Mouse (Mus musculus) lung, embryonic 15.5 days (tissue): ENCODE data around the gene A530032D15Rik. TPM values are rescaled to one million over a fixed set of nuclear protein-coding genes. Genes with fewer than 3 reads are reported as not detected.
"Not testable (repeated sequence)": the region's sequence is repeated elsewhere in the genome, so short reads cannot be mapped to it uniquely, and the experiment has no call there.

ENCODE experiments used
- ATAC-seq: fragments of 200-750 bp; cut with Nextera tagmentation; 2 replicates; pipeline ENCODE4 v1.8.0; 2017; ENCODE audit warnings: moderate number of reproducible peaks, borderline replicate concordance; ENCODE audit not compliant: low FRiP score, low TSS enrichment; ENCODE audit errors: extremely low read depth
- H3K27ac ChIP-seq: fragments of 300-500 bp; sonication (generic); 2 replicates; pipeline ENCODE4 v1.5.1; 2015; ENCODE audit warnings: moderate library complexity, mild to moderate bottlenecking, inconsistent platforms
- H3K27me3 ChIP-seq: fragments of 300-500 bp; sonication (generic); 2 replicates; pipeline ENCODE4 v1.6.1; 2015; ENCODE audit warnings: inconsistent platforms
- H3K36me3 ChIP-seq: fragments of 300-500 bp; sonication (generic); 2 replicates; pipeline ENCODE4 v1.6.1; 2015; ENCODE audit warnings: inconsistent platforms
- H3K4me1 ChIP-seq: fragments of 300-500 bp; sonication (generic); 2 replicates; pipeline ENCODE4 v1.6.1; 2015; ENCODE audit warnings: inconsistent platforms
- H3K4me2 ChIP-seq: fragments of 300-500 bp; sonication (generic); 2 replicates; pipeline ENCODE4 v1.6.1; 2015; ENCODE audit warnings: inconsistent platforms, mild to moderate bottlenecking, moderate library complexity
- H3K4me3 ChIP-seq: fragments of 300-500 bp; sonication (generic); 2 replicates; pipeline ENCODE4 v1.5.1; 2015; ENCODE audit warnings: mild to moderate bottlenecking, inconsistent platforms
- H3K9ac ChIP-seq: fragments of 300-500 bp; sonication (generic); 2 replicates; pipeline ENCODE4 v1.6.1; 2015; ENCODE audit warnings: inconsistent platforms
- H3K9me3 ChIP-seq: fragments of 300-500 bp; sonication (generic); 2 replicates; pipeline ENCODE4 v1.6.1; 2016; ENCODE audit warnings: inconsistent platforms
- WGBS: fragments of 180-500 bp; shearing (Covaris S2); methylation state at CpG from one replicate; pipeline ENCODE4 v1.1.7; 2015; 5-methylcytosine and 5-hydroxymethylcytosine counted together
- polyA plus RNA-seq: library from polyadenylated mRNA; unstranded; fragments of >200 nt; fragmentation: Nextera tagmentation; extraction: Ambion mirVana; gene quantifications from 2 replicates; pipeline ENCODE4 v1.2.1, GENCODE M21; 2015

Gene A530032D15Rik
- polyA plus RNA-seq, 1 experiment from 2014 or later = not detected

DNA sequence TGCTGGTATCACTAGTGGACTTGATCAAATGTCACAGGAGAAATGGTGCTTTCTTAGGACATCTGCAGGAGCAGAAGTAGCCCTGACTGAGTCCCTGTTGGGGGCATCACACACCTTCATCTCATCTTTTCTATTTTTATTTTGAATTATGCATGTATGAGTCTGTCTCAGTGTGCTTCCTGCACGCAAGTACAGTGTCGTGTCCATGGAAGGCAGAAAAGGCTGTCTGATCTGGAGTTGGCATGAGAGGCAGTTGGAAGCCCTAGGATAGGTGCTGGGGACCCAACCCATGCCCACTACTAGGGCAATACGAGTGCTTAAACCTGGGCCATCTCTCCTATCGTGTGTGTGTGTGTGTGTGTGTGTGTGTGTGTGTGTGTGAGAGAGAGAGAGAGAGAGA, 4.3 kb downstream of the A530032D15Rik start:
- not testable (repeated sequence) for H3K4me1 ChIP-seq, H3K9me3 ChIP-seq, H3K4me3 ChIP-seq, H3K27ac ChIP-seq, H3K9ac ChIP-seq, H3K4me2 ChIP-seq, ATAC-seq, H3K27me3 ChIP-seq, H3K36me3 ChIP-seq
- WGBS = 81% methylated on average over 4 of the region's 4 CpGs

GRCm38 (mm10) chr1:85101754-85102153, 7.9 kb downstream of the A530032D15Rik start:
- H3K27ac ChIP-seq, H3K27me3 ChIP-seq, H3K4me2 ChIP-seq, ATAC-seq, H3K9ac ChIP-seq, H3K36me3 ChIP-seq, H3K9me3 ChIP-seq, H3K4me3 ChIP-seq, H3K4me1 ChIP-seq: not testable (repeated sequence)
- WGBS = 75% methylated on average over 4 of the region's 4 CpGs

DNA sequence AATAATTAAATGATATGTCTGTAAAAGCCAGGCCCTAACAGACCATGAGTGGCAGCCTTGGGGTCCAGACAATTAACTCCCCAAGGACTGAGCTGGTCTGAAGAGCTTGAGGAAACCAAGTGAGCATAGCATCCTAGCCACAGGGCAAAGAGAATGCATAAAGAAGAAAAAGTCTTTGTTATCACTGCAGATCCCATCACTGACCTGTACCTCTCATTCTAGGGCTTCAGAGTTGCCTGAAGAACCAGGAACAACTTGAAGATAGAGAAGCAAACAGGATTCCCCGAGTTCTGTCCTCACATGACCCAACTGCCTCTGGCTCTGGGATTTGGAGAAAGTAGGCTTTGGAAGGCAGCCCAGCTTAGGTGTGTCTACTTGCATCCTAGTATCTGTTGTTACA, 9.8 kb downstream of the A530032D15Rik start, which contains the start of gene Gm10553:
Gene Gm10553 (plus strand): TSS at position 301 of the 400 bp plus-strand sequence.
- not testable (repeated sequence) for H3K9me3 ChIP-seq, H3K27ac ChIP-seq, H3K4me3 ChIP-seq, H3K9ac ChIP-seq, H3K4me1 ChIP-seq, H3K36me3 ChIP-seq, H3K27me3 ChIP-seq, ATAC-seq, H3K4me2 ChIP-seq
- 51% methylated on average over 1 of the region's 1 CpGs for WGBS

GRCm38 (mm10) chr1:85099081-85099480, 10.6 kb downstream of the A530032D15Rik start:
- not testable (repeated sequence) for H3K4me2 ChIP-seq, H3K27me3 ChIP-seq, ATAC-seq, H3K27ac ChIP-seq, H3K9ac ChIP-seq, H3K9me3 ChIP-seq, H3K4me1 ChIP-seq, H3K36me3 ChIP-seq, H3K4me3 ChIP-seq
- WGBS = 82% methylated on average over 7 of the region's 7 CpGs

DNA sequence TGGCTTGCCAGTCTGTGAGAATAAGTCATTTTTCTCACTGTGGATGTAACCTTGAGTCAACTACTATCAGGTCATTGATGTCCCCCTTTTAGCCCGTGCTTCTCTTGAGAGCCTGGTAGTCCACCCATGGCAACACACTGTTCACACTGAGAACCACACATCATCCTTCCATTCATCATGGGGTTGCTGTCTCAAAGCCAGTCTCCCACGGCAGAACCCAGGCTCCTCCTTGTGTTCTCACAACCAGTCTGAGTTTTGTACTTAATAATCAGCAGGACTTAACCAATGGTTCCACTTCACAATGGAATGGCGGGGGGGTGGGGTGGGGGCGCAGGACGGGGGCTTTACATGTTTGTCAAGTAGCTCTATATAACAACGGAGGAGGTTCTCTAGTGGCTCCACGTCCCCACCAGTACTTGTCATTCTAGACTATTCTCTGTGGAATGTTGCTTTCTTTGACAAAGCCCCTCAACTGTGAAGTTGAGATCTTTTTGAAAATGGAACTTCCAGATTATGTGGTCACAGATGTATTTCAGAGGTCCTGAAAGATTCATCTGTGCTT, 16.6 kb downstream of the A530032D15Rik start:
- not testable (repeated sequence) for H3K9ac ChIP-seq, H3K4me1 ChIP-seq, H3K4me3 ChIP-seq, H3K9me3 ChIP-seq, H3K27ac ChIP-seq, H3K36me3 ChIP-seq, ATAC-seq, H3K27me3 ChIP-seq, H3K4me2 ChIP-seq
- WGBS = 77% methylated on average over 7 of the region's 7 CpGs

- H3K27me3 ChIP-seq, H3K9me3 ChIP-seq, H3K27ac ChIP-seq, H3K4me3 ChIP-seq, H3K4me1 ChIP-seq, H3K9ac ChIP-seq, H3K4me2 ChIP-seq, ATAC-seq, H3K36me3 ChIP-seq: not testable (repeated sequence)
- WGBS = 24% methylated on average over 1 of the region's 3 CpGs
Observed at GRCm38 (mm10) chr1:85092169-85092568, 17.5 kb downstream of the A530032D15Rik start.

DNA sequence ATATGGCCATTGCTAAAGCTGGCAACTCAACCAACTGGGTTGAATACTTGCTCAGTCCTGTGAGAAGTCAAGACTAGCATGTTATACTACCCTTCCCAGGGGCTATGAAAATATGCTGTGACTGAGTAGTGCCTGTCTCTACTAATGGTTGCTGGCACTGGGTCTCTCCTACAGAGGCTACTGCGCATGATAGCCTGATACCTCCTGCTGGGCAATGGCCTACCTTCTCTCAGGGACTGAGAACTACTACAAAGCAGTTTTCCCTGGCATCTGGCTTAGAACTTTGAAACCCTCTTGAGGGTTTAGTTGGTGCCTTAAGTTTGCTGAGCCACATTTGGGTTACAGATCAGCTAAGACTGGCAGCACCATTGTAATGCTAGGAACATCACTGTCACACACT, 23.4 kb downstream of the A530032D15Rik start:
- not testable (repeated sequence) for H3K4me2 ChIP-seq, H3K9me3 ChIP-seq, H3K36me3 ChIP-seq, H3K27me3 ChIP-seq, ATAC-seq, H3K27ac ChIP-seq, H3K4me1 ChIP-seq, H3K4me3 ChIP-seq, H3K9ac ChIP-seq
- 67% methylated on average over 1 of the region's 1 CpGs for WGBS

DNA sequence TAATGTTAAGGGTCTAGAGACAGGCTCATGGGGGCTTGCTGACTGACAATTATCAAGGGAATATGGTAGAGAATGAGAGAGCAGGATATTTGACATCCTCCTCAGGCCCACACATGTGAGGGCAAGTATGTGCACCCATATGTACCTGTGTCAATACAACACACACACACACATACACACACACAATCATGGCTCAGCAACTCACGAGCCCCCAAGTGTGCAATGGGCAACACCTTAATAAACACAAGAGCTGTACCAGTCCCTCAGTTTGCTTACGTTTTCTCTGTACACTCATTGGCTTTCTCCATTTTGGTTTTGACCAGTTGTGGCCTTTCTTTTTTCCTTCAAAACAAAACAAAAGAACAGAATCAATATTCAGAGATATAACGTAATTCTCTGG, 24.9 kb downstream of the A530032D15Rik start:
- H3K27ac ChIP-seq, H3K36me3 ChIP-seq, H3K4me1 ChIP-seq, H3K4me3 ChIP-seq, H3K4me2 ChIP-seq, H3K27me3 ChIP-seq, H3K9me3 ChIP-seq, ATAC-seq, H3K9ac ChIP-seq: not testable (repeated sequence)
- 58% methylated on average over 3 of the region's 3 CpGs for WGBS

- not testable (repeated sequence) for H3K4me2 ChIP-seq, H3K4me1 ChIP-seq, H3K27ac ChIP-seq, H3K27me3 ChIP-seq, ATAC-seq, H3K9me3 ChIP-seq, H3K36me3 ChIP-seq, H3K4me3 ChIP-seq, H3K9ac ChIP-seq
- WGBS = 59% methylated on average over 3 of the region's 3 CpGs
Observed at GRCm38 (mm10) chr1:85073099-85073498, 36.6 kb downstream of the A530032D15Rik start.

- 60% methylated on average over 3 of the region's 3 CpGs for WGBS
- H3K27ac ChIP-seq, H3K9me3 ChIP-seq, H3K4me1 ChIP-seq, H3K27me3 ChIP-seq, H3K4me2 ChIP-seq, H3K36me3 ChIP-seq, ATAC-seq, H3K9ac ChIP-seq, H3K4me3 ChIP-seq: not testable (repeated sequence)
Observed at GRCm38 (mm10) chr1:85071690-85072089, 38.0 kb downstream of the A530032D15Rik start.

DNA sequence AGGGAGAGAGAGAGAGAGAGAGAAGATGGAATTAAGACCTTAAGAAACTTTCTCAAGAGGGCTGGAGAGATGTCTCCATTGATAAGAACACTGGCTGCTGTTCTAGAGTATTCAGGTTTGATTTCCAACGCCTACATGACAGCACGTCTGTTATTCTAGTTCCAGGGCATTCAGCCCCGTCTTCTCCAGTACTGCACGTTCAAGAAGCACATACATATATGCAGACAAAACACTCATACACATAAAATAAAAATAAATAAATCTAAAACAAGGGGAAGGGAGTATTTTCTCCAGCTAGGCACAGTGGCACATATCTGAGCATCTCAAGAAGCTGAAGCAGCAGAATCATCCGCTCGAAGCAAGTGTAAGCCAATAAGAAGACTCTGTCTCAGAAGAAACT, 73.9 kb downstream of the A530032D15Rik start:
- H3K9ac ChIP-seq = not testable (repeated sequence)
- WGBS = 75% methylated on average over 6 of the region's 6 CpGs

GRCm38 (mm10) chr1:85034394-85034793, 75.3 kb downstream of the A530032D15Rik start:
- not testable (repeated sequence) for H3K4me1 ChIP-seq, H3K27ac ChIP-seq, H3K4me3 ChIP-seq, H3K27me3 ChIP-seq, H3K4me2 ChIP-seq, H3K36me3 ChIP-seq, H3K9me3 ChIP-seq, ATAC-seq, H3K9ac ChIP-seq
- 71% methylated on average over 3 of the region's 4 CpGs for WGBS

More for the DNA sequence above, 73.9 kb downstream of the A530032D15Rik start:
- H3K4me1 ChIP-seq, ATAC-seq, H3K27me3 ChIP-seq, H3K4me2 ChIP-seq, H3K27ac ChIP-seq, H3K36me3 ChIP-seq, H3K4me3 ChIP-seq, H3K9me3 ChIP-seq: not testable (repeated sequence)

DNA sequence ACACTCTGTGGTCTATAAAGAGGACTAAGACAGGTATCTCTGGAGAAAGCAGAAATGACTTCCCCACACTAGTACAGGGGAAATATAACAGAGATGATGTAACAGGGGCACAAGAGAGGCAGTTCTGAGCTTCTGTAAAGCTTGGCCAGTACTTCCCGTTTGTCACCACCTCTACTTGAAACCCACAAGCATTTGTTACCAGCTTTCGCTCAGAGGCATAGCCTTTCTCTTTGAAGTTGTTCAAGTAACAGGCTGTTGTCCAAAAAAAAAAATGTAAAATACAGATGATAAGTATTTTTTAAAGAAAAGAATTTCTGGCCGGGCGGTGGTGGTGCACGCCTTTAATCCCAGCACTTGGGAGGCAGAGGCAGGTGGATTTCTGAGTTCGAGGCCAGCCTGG, 76.0 kb downstream of the A530032D15Rik start:
- H3K9ac ChIP-seq, ATAC-seq, H3K36me3 ChIP-seq, H3K27me3 ChIP-seq, H3K4me2 ChIP-seq, H3K4me3 ChIP-seq, H3K27ac ChIP-seq, H3K9me3 ChIP-seq, H3K4me1 ChIP-seq: not testable (repeated sequence)
- WGBS = 92% methylated on average over 5 of the region's 6 CpGs
